Mouse (Mus musculus): Measurements from ENCODE around the gene Col20a1. TPM values are rescaled to one million over a fixed set of nuclear protein-coding genes. Genes with fewer than 3 reads are reported as not detected.

Col20a1 gene
- polyA plus RNA-seq, 1 experiment from 2014 or later = 0.61 TPM

DNA sequence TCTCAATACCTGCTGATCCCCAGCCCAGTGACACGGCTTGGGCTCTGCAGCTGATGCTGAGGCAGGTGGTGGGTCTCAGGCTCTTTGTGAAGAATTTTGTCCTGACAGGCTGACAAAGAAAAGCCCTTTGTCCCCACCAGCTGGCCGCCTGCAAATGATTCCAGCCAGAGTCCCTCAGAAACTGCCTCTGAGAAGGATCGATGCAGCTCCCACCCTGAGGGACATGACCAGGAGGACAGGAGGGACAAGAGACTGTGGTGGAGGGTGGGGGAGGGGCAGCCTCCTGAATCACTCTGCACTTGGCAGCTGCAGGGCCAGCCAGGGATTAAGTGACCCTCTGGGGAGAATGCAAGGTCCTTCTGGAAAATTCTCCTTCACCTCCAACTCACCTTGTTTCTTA, 57.7 kb downstream of the Col20a1 start:
- no peak overlapping the region for H3K4me3 ChIP-seq (ENCODE audit: low read length)
- 24% methylated on average over 3 of the region's 3 CpGs for WGBS
- peaks cover 25% of the 10 kb centered on the region for H3K27me3 ChIP-seq (replicated peaks; ENCODE audit: control insufficient read depth, insufficient read depth, low read length)
- ATAC-seq = 0 out of 2 replicates have a peak, but pooled peaks have one; percentile 30
- peaks cover 9% of the 10 kb centered on the region for H3K4me1 ChIP-seq (ENCODE audit: control insufficient read depth, insufficient read depth, low read length)
- no peak overlapping the region for H3K4me2 ChIP-seq (ENCODE audit: low read depth, low read length)
- H3K27ac ChIP-seq (ENCODE audit: low read length) = no peak overlapping the region
- H3K9ac ChIP-seq (ENCODE audit: low read depth, low read length) = no peak overlapping the region
- no peaks in the 10 kb centered on the region for H3K9me3 ChIP-seq (ENCODE audit: control insufficient read depth, low read length)
- H3K36me3 ChIP-seq (ENCODE audit: control insufficient read depth, insufficient read depth, low read length) = no peaks in the 10 kb centered on the region

- WGBS = 52% methylated on average over 7 of the region's 7 CpGs
- 0 out of 2 replicates have a peak, but pooled peaks cover 4% of the 10 kb centered on the region for H3K27me3 ChIP-seq (replicated peaks; ENCODE audit: control insufficient read depth, insufficient read depth, low read length)
- no peak overlapping the region for H3K4me2 ChIP-seq (ENCODE audit: low read depth, low read length)
- ATAC-seq = no peak
- 0 out of 2 replicates have a peak, but pooled peaks cover 2% of the 10 kb centered on the region for H3K4me1 ChIP-seq (ENCODE audit: control insufficient read depth, insufficient read depth, low read length)
- H3K27ac ChIP-seq (ENCODE audit: low read length) = no peak overlapping the region
- H3K36me3 ChIP-seq (ENCODE audit: control insufficient read depth, insufficient read depth, low read length) = no peaks in the 10 kb centered on the region
- no peak overlapping the region for H3K9ac ChIP-seq (ENCODE audit: low read depth, low read length)
- H3K4me3 ChIP-seq (ENCODE audit: low read length) = no peak overlapping the region
- H3K9me3 ChIP-seq (ENCODE audit: control insufficient read depth, low read length) = no peaks in the 10 kb centered on the region
Observed at GRCm38 (mm10) chr2:181048252-181048945, 62.1 kb downstream of the Col20a1 start.

DNA sequence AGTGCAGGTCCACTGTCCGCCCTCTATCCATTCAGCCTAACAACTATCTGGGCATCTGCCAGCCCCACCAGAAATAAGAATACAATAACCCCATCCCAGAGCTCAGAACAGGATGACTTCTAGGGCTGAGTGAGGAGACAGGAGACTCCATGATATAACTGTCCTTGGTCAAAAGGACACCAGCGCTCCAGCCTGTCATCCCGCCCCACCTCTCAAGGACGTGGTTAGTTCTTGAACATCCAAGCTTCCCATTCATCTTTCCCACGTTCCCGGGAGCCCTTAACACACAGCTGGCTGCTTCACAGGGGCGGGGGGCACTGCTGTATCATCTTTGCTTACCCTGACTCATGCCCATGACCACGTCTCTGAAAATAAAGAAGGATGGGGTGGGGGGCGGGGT, 62.7 kb downstream of the Col20a1 start:
- no peak overlapping the region for H3K27ac ChIP-seq (ENCODE audit: low read length)
- H3K9ac ChIP-seq (ENCODE audit: low read depth, low read length) = no peak overlapping the region
- no peaks in the 10 kb centered on the region for H3K9me3 ChIP-seq (ENCODE audit: control insufficient read depth, low read length)
- H3K4me3 ChIP-seq (ENCODE audit: low read length) = no peak overlapping the region
- WGBS = 76% methylated on average over 9 of the region's 9 CpGs
- no peaks in the 10 kb centered on the region for H3K4me1 ChIP-seq (ENCODE audit: control insufficient read depth, insufficient read depth, low read length)
- H3K4me2 ChIP-seq (ENCODE audit: low read depth, low read length) = no peak overlapping the region
- 0 out of 2 replicates have a peak, but pooled peaks cover 4% of the 10 kb centered on the region for H3K27me3 ChIP-seq (replicated peaks; ENCODE audit: control insufficient read depth, insufficient read depth, low read length)
- no peaks in the 10 kb centered on the region for H3K36me3 ChIP-seq (ENCODE audit: control insufficient read depth, insufficient read depth, low read length)
- ATAC-seq = no peak

DNA sequence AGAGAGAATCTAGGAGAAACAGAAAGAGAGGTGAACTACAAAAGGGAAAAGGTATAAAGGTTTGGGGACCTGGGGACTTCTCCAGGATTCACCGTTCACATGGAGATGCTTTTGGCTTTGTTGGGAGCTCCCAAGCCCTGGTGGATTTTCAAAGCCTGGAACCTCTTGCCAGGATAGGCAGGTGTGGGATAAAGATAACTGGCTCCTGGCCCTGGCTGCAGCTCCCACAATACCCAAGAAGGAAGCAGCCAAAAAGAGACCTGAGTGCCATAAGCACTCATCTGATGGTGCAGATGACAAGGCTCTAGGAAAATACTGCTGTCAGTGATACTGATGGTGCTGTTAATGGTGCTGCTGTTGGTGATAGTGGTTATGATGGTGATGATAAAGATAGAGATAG, 65.8 kb downstream of the Col20a1 start:
- Histone ChIP-seq H3K4me3 (ENCODE audit: low read length) (no peak overlapping the region), H3K9me3 (ENCODE audit: control insufficient read depth, low read length) (no peaks in the 10 kb centered on the region), H3K27me3 (replicated peaks; ENCODE audit: control insufficient read depth, insufficient read depth, low read length) (0 out of 2 replicates have a peak, but pooled peaks cover 4% of the 10 kb centered on the region), H3K4me1 (ENCODE audit: control insufficient read depth, insufficient read depth, low read length) (no peaks in the 10 kb centered on the region), H3K27ac (ENCODE audit: low read length) (no peak overlapping the region), H3K36me3 (ENCODE audit: control insufficient read depth, insufficient read depth, low read length) (no peaks in the 10 kb centered on the region), H3K9ac (ENCODE audit: low read depth, low read length) (no peak overlapping the region), H3K4me2 (ENCODE audit: low read depth, low read length) (no peak overlapping the region)
- 97% methylated on average over 1 of the region's 1 CpGs for WGBS
- no peak for ATAC-seq

- H3K4me2 ChIP-seq (ENCODE audit: low read depth, low read length) = no peak overlapping the region
- no peaks in the 10 kb centered on the region for H3K27me3 ChIP-seq (replicated peaks; ENCODE audit: control insufficient read depth, insufficient read depth, low read length)
- no peak overlapping the region for H3K4me3 ChIP-seq (ENCODE audit: low read length)
- no peaks in the 10 kb centered on the region for H3K4me1 ChIP-seq (ENCODE audit: control insufficient read depth, insufficient read depth, low read length)
- ATAC-seq = no peak
- no peak overlapping the region for H3K9ac ChIP-seq (ENCODE audit: low read depth, low read length)
- H3K36me3 ChIP-seq (ENCODE audit: control insufficient read depth, insufficient read depth, low read length) = no peaks in the 10 kb centered on the region
- H3K27ac ChIP-seq (ENCODE audit: low read length) = no peak overlapping the region
- no peaks in the 10 kb centered on the region for H3K9me3 ChIP-seq (ENCODE audit: control insufficient read depth, low read length)
- 32% methylated on average over 8 of the region's 8 CpGs for WGBS
Observed at GRCm38 (mm10) chr2:181057341-181057740, 71.0 kb downstream of the Col20a1 start.

DNA sequence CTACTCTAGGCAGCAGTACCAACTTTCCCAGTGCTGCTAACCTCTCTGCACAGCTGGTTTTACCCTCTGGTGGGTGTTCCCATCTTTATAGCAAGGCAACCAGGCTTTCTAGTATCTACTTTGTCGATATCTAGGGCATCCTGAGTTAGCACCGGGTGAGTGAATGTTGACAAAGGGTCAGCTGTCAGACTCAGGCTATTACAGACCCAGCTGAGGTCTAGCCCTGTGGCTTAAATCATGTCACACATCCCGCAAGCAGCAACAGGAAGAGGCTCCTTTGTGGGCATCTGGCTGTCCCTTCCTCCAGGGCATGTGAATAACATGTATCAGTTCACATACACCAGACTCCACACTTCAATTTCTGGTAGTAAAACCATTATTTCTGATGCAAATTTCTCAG, 71.9 kb downstream of the Col20a1 start:
- H3K36me3 ChIP-seq (ENCODE audit: control insufficient read depth, insufficient read depth, low read length) = no peaks in the 10 kb centered on the region
- WGBS = 31% methylated on average over 3 of the region's 3 CpGs
- H3K27ac ChIP-seq (ENCODE audit: low read length) = no peak overlapping the region
- ATAC-seq = no peak
- no peak overlapping the region for H3K9ac ChIP-seq (ENCODE audit: low read depth, low read length)
- no peaks in the 10 kb centered on the region for H3K27me3 ChIP-seq (replicated peaks; ENCODE audit: control insufficient read depth, insufficient read depth, low read length)
- no peaks in the 10 kb centered on the region for H3K9me3 ChIP-seq (ENCODE audit: control insufficient read depth, low read length)
- H3K4me3 ChIP-seq (ENCODE audit: low read length) = no peak overlapping the region
- H3K4me2 ChIP-seq (ENCODE audit: low read depth, low read length) = no peak overlapping the region
- no peaks in the 10 kb centered on the region for H3K4me1 ChIP-seq (ENCODE audit: control insufficient read depth, insufficient read depth, low read length)

DNA sequence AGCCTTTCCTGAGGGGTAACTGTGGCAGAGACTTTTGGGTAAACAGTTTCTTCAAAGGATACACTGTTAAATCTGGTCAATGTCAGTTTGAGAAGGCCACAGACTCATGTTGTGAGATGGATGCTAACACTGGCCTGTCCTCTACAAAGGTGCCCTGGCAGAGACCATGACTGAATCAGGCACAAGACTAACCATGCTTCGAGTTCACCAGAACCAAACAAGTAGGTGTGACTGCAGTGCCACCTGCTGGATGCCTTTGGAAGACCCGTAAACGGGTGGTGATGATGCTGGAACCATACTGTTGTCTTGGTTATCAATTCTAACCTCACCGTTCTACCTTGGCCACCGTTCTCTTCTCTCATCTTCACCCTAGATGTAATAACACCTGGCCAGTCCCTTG, 73.8 kb downstream of the Col20a1 start:
- H3K9ac ChIP-seq (ENCODE audit: low read depth, low read length) = no peak overlapping the region
- H3K4me3 ChIP-seq (ENCODE audit: low read length) = no peak overlapping the region
- 16% methylated on average over 5 of the region's 5 CpGs for WGBS
- ATAC-seq = no peak
- H3K36me3 ChIP-seq (ENCODE audit: control insufficient read depth, insufficient read depth, low read length) = no peaks in the 10 kb centered on the region
- no peaks in the 10 kb centered on the region for H3K9me3 ChIP-seq (ENCODE audit: control insufficient read depth, low read length)
- no peaks in the 10 kb centered on the region for H3K27me3 ChIP-seq (replicated peaks; ENCODE audit: control insufficient read depth, insufficient read depth, low read length)
- H3K4me2 ChIP-seq (ENCODE audit: low read depth, low read length) = no peak overlapping the region
- H3K27ac ChIP-seq (ENCODE audit: low read length) = no peak overlapping the region
- no peaks in the 10 kb centered on the region for H3K4me1 ChIP-seq (ENCODE audit: control insufficient read depth, insufficient read depth, low read length)

DNA sequence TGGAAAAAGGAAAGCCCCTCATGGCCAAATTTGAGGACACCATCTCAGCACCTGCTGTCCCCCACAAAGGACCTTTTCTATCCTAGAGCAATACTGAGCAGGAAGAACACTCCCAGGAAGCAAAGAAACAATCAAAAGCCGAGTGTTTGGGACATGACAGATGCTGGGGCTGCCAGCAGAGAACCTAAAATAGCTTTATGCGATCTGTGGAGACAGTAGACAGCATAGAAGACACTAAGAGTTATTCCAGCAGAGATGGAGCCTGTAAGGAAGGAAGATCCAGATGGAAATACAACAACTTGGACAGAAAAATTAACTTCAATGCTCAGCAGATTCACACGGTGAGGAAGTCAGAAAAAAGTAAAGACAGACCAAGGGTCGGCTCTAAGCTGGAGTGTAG, 79.5 kb downstream of the Col20a1 start:
- Histone ChIP-seq H3K9ac (ENCODE audit: low read depth, low read length) (no peak overlapping the region), H3K4me1 (ENCODE audit: control insufficient read depth, insufficient read depth, low read length) (no peaks in the 10 kb centered on the region), H3K4me3 (ENCODE audit: low read length) (no peak overlapping the region), H3K9me3 (ENCODE audit: control insufficient read depth, low read length) (no peaks in the 10 kb centered on the region), H3K36me3 (ENCODE audit: control insufficient read depth, insufficient read depth, low read length) (no peaks in the 10 kb centered on the region), H3K27me3 (replicated peaks; ENCODE audit: control insufficient read depth, insufficient read depth, low read length) (no peaks in the 10 kb centered on the region), H3K27ac (ENCODE audit: low read length) (no peak overlapping the region), H3K4me2 (ENCODE audit: low read depth, low read length) (no peak overlapping the region)
- ATAC-seq = no peak
- WGBS = 37% methylated on average over 4 of the region's 4 CpGs
